Mouse (Mus musculus) heart, embryonic 14.5 days (tissue): ENCODE results near the gene Atxn7. TPM values are rescaled to one million over a fixed set of nuclear protein-coding genes. Genes with fewer than 3 reads are reported as not detected.

Experiments
- ATAC-seq: fragments of 200-750 bp; cut with Nextera tagmentation; 2 replicates; pipeline ENCODE4 v1.8.0; 2017; ENCODE audit warnings: low read depth, moderate TSS enrichment; ENCODE audit not compliant: insufficient number of reproducible peaks, insufficient read depth, low FRiP score
- H3K27ac ChIP-seq, 2 experiments: fragments of 200-500 bp in 1 of 2; fragments of 300-500 bp in 1 of 2; sonication (generic) in 1 of 2; replicated peaks in 1 of 2; 2 replicates each; pipeline ENCODE4 v1.5.1; 2012 to 2014; ENCODE audit warnings: low read depth in 2 of 2, low read length in 2 of 2, control low read depth in 1 of 2, mild to moderate bottlenecking in 1 of 2, mixed read lengths in 1 of 2; ENCODE audit not compliant: control insufficient read depth in 1 of 2, insufficient read depth in 1 of 2
- H3K27me3 ChIP-seq: fragments of 300-500 bp; sonication (generic); 2 replicates; pipeline ENCODE4 v1.6.1; 2014; ENCODE audit warnings: mild to moderate bottlenecking, low read length, control low read depth; ENCODE audit not compliant: control insufficient read depth, insufficient read depth
- H3K36me3 ChIP-seq: fragments of 300-500 bp; sonication (generic); 2 replicates; pipeline ENCODE4 v1.6.1; 2014; ENCODE audit warnings: mild to moderate bottlenecking, control low read depth, low read length, mixed read lengths; ENCODE audit not compliant: control insufficient read depth, insufficient read depth
- H3K4me1 ChIP-seq, 2 experiments: fragments of 200-500 bp in 1 of 2; fragments of 300-500 bp in 1 of 2; sonication (generic) in 1 of 2; 2 replicates each; pipeline ENCODE4 v1.6.1; 2012 to 2014; ENCODE audit warnings: low read length in 2 of 2, control low read depth in 1 of 2, mixed read lengths in 1 of 2; ENCODE audit not compliant: control insufficient read depth in 2 of 2, insufficient read depth in 2 of 2
- H3K4me2 ChIP-seq: fragments of 300-500 bp; sonication (generic); 2 replicates; pipeline ENCODE4 v1.6.1; 2014; ENCODE audit warnings: mild to moderate bottlenecking, low read length
- H3K4me3 ChIP-seq, 2 experiments: fragments of 200-500 bp in 1 of 2; fragments of 300-500 bp in 1 of 2; sonication (generic) in 1 of 2; 2 replicates each; pipeline ENCODE4 v1.5.1; 2012 to 2014; ENCODE audit warnings: low read length in 2 of 2, mild to moderate bottlenecking in 2 of 2, control low read depth in 1 of 2, low read depth in 1 of 2, moderate library complexity in 1 of 2; ENCODE audit not compliant: control insufficient read depth in 1 of 2, insufficient read depth in 1 of 2
- H3K9ac ChIP-seq: fragments of 300-500 bp; sonication (generic); 2 replicates; pipeline ENCODE4 v1.6.1; 2014; ENCODE audit warnings: mild to moderate bottlenecking, low read length
- H3K9me3 ChIP-seq: fragments of 300-500 bp; sonication (generic); 2 replicates; pipeline ENCODE4 v1.6.1; 2016; ENCODE audit warnings: low read length, control low read depth; ENCODE audit not compliant: control insufficient read depth
- WGBS: fragments of 180-500 bp; shearing (Covaris S2); extraction: QIAGEN DNeasy Blood & Tissue Kit; methylation state at CpG from one replicate; pipeline ENCODE4 v1.1.7; 2014; 5-methylcytosine and 5-hydroxymethylcytosine counted together
- polyA plus RNA-seq: library from polyadenylated mRNA; unstranded; fragments of >200 nt; fragmentation: Nextera tagmentation; extraction: Ambion mirVana; gene quantifications from 2 replicates; pipeline ENCODE4 v1.2.1, GENCODE M21; 2014

The Atxn7 gene
- polyA plus RNA-seq, 1 experiment from 2014 or later: 5.5 TPM

- H3K4me2 ChIP-seq: no peak overlapping the region
- 63% methylated on average over 1 of the region's 1 CpGs for WGBS
Measured at GRCm38 (mm10) chr14:13963527-13963926, 2.3 kb downstream of the Atxn7 start.

GRCm38 (mm10) chr14:13967607-13968006, 6.4 kb downstream of the Atxn7 start:
- WGBS: 33% methylated on average over 1 of the region's 1 CpGs
- H3K27me3 ChIP-seq: peaks cover 7% of the 10 kb centered on the region

More at GRCm38 (mm10) chr14:13963527-13963926, 2.3 kb downstream of the Atxn7 start:
- no peak overlapping the region for H3K4me3 ChIP-seq
- H3K4me1 ChIP-seq: peaks cover 2 to 7% of the 10 kb centered on the region in 2 experiments; a peak in 3 of 4 replicates
- no peak for ATAC-seq
- no peaks in the 10 kb centered on the region for H3K9me3 ChIP-seq
- H3K9ac ChIP-seq: no peak overlapping the region
- no peak overlapping the region for H3K27ac ChIP-seq
- no peaks in the 10 kb centered on the region for H3K36me3 ChIP-seq
- H3K27me3 ChIP-seq: peaks cover 3% of the 10 kb centered on the region; the same call in 1 of the 2 replicates

GRCm38 (mm10) chr14:13968476-13968875, 7.2 kb downstream of the Atxn7 start:
- WGBS: 78% methylated on average over 5 of the region's 5 CpGs
- Histone ChIP-seq H3K27ac (no peak overlapping the region), H3K27me3 (peaks cover 11% of the 10 kb centered on the region), H3K4me1 (peaks cover 0 to 2% of the 10 kb centered on the region in 2 experiments; a peak in 2 of 4 replicates), H3K36me3 (no peaks in the 10 kb centered on the region), H3K9me3 (no peaks in the 10 kb centered on the region), H3K9ac (no peak overlapping the region), H3K4me3 (no peak overlapping the region), H3K4me2 (no peak overlapping the region)
- ATAC-seq: no peak

More at GRCm38 (mm10) chr14:13967607-13968006, 6.4 kb downstream of the Atxn7 start:
- Histone ChIP-seq H3K4me1 (peaks cover 0 to 2% of the 10 kb centered on the region in 2 experiments; a peak in 2 of 4 replicates), H3K9me3 (no peaks in the 10 kb centered on the region), H3K36me3 (no peaks in the 10 kb centered on the region), H3K9ac (no peak overlapping the region), H3K4me2 (no peak overlapping the region), H3K27ac (no peak overlapping the region), H3K4me3 (no peak overlapping the region)
- no peak for ATAC-seq

GRCm38 (mm10) chr14:13970513-13970912, 9.3 kb downstream of the Atxn7 start:
- Histone ChIP-seq H3K27me3 (peaks cover 11% of the 10 kb centered on the region), H3K9me3 (no peaks in the 10 kb centered on the region), H3K4me3 (no peak overlapping the region), H3K36me3 (no peaks in the 10 kb centered on the region), H3K27ac (no peak overlapping the region), H3K9ac (no peak overlapping the region), H3K4me1 (peaks cover 0 to 2% of the 10 kb centered on the region in 2 experiments; a peak in 2 of 4 replicates), H3K4me2 (no peak overlapping the region)
- WGBS: 90% methylated on average over 3 of the region's 3 CpGs
- no peak for ATAC-seq

- 46% methylated on average over 6 of the region's 6 CpGs for WGBS
- H3K4me2 ChIP-seq: no peak overlapping the region
- no peaks in the 10 kb centered on the region for H3K9me3 ChIP-seq
- H3K4me1 ChIP-seq: peaks cover 0 to 2% of the 10 kb centered on the region in 2 experiments; a peak in 1 of 4 replicates
- no peak for ATAC-seq
- no peak overlapping the region for H3K27ac ChIP-seq
- H3K36me3 ChIP-seq: no peaks in the 10 kb centered on the region
- no peak overlapping the region for H3K9ac ChIP-seq
- peaks cover 9% of the 10 kb centered on the region for H3K27me3 ChIP-seq
- no peak overlapping the region for H3K4me3 ChIP-seq
Measured at GRCm38 (mm10) chr14:13971644-13972234, 10.5 kb downstream of the Atxn7 start.

GRCm38 (mm10) chr14:13977498-13977897, 16.3 kb downstream of the Atxn7 start:
- H3K27me3 ChIP-seq: peaks cover 7% of the 10 kb centered on the region
- ATAC-seq: no peak
- H3K4me3 ChIP-seq: no peak overlapping the region
- no peak overlapping the region for H3K9ac ChIP-seq
- 66% methylated on average over 1 of the region's 1 CpGs for WGBS
- H3K9me3 ChIP-seq: no peaks in the 10 kb centered on the region
- 0 out of 4 replicates have a peak, but pooled peaks cover 0 to 3% of the 10 kb centered on the region in 2 experiments for H3K4me1 ChIP-seq
- no peaks in the 10 kb centered on the region for H3K36me3 ChIP-seq
- H3K27ac ChIP-seq: no peak overlapping the region
- no peak overlapping the region for H3K4me2 ChIP-seq

GRCm38 (mm10) chr14:13981286-13981685, 20.0 kb downstream of the Atxn7 start:
- H3K9ac ChIP-seq: no peak overlapping the region
- no peaks in the 10 kb centered on the region for H3K36me3 ChIP-seq
- no peaks in the 10 kb centered on the region for H3K9me3 ChIP-seq
- 34% methylated on average over 2 of the region's 2 CpGs for whole genome bisulfite sequencing
- H3K27me3 ChIP-seq: peaks cover 3% of the 10 kb centered on the region; the same call in 1 of the 2 replicates
- no peak overlapping the region for H3K4me2 ChIP-seq
- H3K4me3 ChIP-seq: no peak overlapping the region
- ATAC-seq: no peak
- no peak overlapping the region for H3K27ac ChIP-seq
- H3K4me1 ChIP-seq: 0 out of 4 replicates have a peak, but pooled peaks cover 0 to 3% of the 10 kb centered on the region in 2 experiments
